Mouse (Mus musculus): ENCODE measurements around the gene Lypd5.

Gene Lypd5

GRCm38 (mm10) chr7:24348896-24349295, at the start of gene Lypd5:
TSS of gene Lypd5 (plus strand) at chr7:24349196.
- no peak for DNase-seq (ENCODE audit: low read depth)

DNA sequence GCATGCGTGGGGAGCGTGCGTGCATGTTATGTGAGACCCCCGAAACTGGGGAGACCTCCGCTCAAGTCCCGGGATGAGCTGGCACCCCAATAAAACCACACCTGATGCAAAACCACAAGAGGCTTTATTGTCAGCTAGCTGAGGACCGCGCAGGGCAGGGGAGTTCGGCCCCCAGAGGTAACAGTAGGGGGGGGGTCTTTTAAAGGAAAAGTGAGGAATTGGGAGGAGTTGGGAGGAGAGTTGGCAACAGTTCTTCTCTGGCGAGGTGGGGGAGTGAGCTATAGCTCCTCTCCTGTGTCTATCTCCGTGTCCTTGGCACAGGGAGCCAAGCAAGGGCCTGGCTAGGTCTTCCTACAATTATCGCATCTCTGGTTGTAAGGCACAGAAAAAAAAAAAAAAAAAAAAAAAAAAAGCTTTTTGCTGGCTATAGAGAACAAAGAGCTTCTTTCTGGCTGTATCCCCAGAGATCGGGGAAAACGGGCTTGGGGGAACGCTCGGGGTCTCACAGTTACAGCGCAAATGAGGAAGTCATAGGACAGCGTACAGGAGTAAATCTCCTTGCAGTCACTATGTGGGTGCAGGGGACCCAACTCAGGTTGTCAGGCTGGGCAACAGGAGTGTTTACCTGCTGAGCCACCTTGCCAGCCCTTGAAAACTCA, 49.0 kb upstream of the Lypd5 start:
- DNase-seq (ENCODE audit: low read depth): no peak

- peak; percentile 17 for DNase-seq (ENCODE audit: low read depth)
Observed at GRCm38 (mm10) chr7:24300771-24301282, 48.2 kb upstream of the Lypd5 start, which contains the start of gene Zfp61. TSS of gene Zfp61 (minus strand) at chr7:24301232.

- DNase-seq (ENCODE audit: low read depth): no peak
Observed at GRCm38 (mm10) chr7:24315726-24316566, 33.0 kb upstream of the Lypd5 start.

- DNase-seq (ENCODE audit: low read depth): peak; percentile 91
Observed at GRCm38 (mm10) chr7:24316567-24317092, 32.4 kb upstream of the Lypd5 start, which contains the start of gene Zfp94. TSS of gene Zfp94 (minus strand) at chr7:24316666.

- no peak for DNase-seq (ENCODE audit: low read depth)
Observed at GRCm38 (mm10) chr7:24318942-24319341, 30.1 kb upstream of the Lypd5 start.

DNA sequence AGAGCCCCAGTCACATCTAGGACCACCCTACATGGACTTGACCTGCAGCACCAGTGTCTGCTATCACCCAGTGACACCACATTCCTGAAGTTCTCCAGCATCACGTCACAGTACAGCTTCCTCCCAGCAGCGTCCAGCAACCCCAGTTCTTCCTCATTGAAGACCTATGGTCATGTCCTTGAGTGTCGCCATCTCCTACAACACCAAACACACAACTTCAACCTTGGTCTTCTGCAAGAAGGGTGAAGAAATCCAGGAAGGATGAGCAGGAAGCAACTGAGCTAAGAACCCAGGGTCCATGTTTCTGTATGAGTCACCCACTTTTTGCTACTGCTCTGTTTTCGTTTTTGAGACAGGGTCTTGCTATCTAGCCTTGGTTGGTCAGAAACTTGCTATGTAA, 26.4 kb upstream of the Lypd5 start:
- DNase-seq (ENCODE audit: low read depth): no peak

DNA sequence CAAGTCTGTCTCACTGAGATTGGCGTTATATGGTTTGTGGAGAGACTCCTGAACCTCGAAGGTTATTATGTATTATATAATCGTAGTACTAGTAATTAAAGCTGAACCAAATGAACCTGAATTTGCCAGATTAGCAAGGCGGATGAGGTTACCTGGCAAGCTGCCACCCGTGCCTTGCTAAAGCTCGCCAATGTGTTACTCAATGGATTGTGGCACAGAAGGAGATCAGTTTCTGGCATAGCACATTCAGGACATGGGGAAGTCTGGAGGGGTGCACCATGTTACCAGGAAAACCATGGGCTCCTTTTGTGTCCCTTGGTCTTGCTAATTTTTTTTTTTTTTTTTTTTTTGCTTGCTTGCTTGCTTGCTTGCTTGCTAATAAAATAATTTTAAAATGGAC, 23.8 kb upstream of the Lypd5 start:
- DNase-seq (ENCODE audit: low read depth): no peak

DNA sequence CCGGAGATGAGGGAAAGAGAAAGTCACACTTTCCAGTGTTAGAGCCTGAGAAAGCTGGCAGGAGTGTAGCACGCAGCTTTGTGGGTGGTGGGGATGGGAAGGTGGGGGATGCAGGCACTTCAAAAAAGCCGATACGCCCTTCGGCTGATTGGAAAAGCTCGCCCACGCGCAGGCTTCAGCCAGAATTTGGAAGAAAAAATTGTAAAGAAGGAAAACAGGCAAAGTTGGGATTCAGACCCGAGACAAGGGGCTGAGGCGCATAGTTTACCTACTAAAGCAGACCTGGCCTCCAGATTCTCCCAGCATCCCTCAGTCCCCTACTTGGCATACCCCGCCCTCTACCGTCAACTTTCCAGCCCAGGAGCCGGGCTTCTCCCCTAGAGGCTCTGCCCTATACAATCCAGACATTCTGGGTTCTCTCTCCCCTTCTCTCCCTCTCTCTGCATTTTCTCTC, 23.3 kb upstream of the Lypd5 start:
- no peak for DNase-seq (ENCODE audit: low read depth)

DNA sequence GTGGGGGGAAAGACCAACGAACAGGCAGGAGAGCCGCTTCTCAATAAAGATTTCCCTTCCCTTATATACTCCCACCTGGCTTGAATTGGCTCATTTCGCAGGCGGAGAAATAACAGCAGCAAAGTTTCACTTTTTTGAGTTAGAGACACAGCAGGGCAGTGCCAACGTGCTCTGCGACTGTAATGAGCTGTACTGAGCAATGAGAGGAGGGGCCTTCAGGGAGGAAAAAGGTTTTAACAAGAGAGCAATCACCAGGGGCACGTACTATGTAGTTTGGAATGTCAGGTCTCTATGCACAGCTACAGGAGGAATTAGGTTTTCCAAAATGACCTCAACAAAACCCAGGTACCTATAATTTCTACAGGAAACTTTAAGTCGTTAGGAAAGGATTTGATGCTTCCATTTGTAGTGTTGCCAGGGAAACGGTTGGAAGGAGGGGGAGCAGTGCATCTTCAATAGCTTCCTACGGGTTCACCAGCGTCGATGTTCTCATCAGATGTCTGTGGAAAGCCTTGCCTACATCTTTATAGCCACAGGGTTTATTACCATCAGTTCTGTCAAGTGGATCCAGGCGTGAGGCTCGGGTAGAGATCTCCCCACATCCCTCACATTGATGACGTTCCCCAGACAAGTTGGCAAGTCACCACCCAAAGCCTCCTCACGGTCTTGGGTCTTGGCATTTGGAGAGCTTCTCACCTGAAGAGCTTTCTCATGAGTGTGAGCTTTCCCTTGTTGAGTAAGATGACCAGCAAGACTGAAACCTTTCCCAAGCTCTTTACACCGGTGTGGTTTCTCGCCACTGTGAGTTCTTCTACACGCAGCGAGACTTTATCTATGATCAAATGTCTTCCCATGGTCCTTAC, 22.5 kb upstream of the Lypd5 start:
- no peak for DNase-seq (ENCODE audit: low read depth)

GRCm38 (mm10) chr7:24327281-24327975, 21.6 kb upstream of the Lypd5 start:
- no peak for DNase-seq (ENCODE audit: low read depth)

- no peak for DNase-seq (ENCODE audit: low read depth)
Observed at GRCm38 (mm10) chr7:24333304-24333986, 15.6 kb upstream of the Lypd5 start, which contains the start of gene Tescl. TSS of gene Tescl (minus strand) at chr7:24333936.

GRCm38 (mm10) chr7:24335699-24336309, 13.2 kb upstream of the Lypd5 start:
- peak; percentile 29 for DNase-seq (ENCODE audit: low read depth)

GRCm38 (mm10) chr7:24338241-24338640, 10.8 kb upstream of the Lypd5 start:
- no peak for DNase-seq (ENCODE audit: low read depth)

DNA sequence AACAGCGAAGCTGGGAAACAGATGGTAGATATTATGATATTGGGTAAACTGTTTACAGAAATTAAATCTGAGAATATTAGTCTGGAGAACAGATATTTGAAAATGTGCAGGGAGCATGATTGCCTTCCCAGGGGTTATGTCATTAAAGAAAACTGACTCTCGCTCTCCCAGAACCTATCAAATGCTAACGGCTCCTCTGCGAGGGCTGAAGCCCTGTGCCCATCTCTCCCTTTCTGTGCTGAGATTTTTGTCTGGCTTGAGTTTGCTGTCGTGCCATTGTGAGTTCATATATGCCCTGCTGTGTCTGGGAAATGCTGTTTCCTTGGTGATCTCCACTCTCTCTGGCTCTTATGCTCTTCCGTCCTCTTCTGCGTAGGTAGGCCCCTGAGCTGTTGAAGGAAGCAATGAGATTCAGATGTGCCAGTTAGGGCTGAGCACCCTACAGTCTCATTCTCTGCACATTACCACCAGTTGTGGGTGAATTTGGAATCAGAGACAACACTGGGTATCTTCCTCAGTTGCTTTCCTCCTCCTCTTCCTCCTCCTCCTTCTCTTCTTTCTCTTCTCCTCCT, 5.2 kb upstream of the Lypd5 start:
- DNase-seq (ENCODE audit: low read depth): no peak

DNA sequence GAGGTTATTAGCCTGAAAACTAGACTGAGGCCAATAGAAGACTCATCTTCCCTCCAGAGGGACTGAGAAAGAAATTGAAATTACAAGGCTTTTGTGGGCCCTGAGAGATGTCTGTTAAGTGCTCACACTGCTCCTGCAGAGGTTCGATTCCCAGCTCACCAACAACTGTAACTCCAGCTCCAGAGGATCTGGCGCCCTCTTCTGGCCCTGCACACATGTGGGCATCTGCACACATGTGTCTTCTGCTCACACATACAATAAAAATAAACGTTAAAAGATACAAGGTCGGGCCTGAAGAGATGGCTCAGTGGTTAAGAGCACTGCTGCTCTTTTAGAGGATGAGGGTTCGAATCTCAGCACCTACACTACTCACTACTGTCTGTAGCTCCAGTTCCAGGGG, 2.6 kb upstream of the Lypd5 start:
- no peak for DNase-seq (ENCODE audit: low read depth)

DNA sequence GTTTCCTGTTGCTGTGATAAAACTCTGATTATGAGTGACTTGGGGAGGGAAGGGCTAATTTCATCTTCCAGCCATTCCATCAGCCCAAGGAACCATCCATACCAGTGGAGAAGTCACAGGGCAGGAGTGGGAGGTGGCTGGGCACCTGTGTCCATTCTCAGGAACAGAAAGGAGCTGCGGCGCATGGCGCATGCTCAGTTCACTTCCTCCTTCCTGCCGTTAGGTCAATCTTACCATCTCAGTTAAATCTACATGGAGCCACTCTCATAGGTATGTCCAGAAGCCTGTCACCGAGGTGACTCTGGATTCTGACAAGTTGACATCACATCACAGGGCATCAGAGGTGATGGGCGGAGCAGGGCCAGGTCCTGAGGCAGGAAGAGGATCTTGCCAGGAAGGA, 6.7 kb downstream of the Lypd5 start:
- DNase-seq (ENCODE audit: low read depth): no peak

DNA sequence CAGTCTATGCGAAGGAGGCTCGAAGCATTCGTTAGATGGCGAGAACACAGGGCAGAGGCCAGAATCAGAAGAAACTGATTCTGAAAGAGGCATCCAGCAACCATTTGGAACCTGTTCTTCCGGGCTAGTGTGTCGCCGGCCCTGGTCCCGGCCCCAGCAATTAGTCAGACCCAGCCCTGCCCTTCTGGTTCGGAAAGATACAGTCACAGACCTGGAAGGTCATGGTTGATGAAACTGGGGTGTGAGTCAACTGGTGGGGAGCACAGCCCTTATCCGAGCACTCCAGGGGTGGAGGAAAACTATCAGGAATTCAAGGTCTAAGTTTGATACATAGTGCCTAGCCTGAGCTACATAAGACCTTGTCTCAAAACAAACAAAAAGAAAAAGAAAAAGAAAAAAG, 7.1 kb downstream of the Lypd5 start:
- no peak for DNase-seq (ENCODE audit: low read depth)

DNA sequence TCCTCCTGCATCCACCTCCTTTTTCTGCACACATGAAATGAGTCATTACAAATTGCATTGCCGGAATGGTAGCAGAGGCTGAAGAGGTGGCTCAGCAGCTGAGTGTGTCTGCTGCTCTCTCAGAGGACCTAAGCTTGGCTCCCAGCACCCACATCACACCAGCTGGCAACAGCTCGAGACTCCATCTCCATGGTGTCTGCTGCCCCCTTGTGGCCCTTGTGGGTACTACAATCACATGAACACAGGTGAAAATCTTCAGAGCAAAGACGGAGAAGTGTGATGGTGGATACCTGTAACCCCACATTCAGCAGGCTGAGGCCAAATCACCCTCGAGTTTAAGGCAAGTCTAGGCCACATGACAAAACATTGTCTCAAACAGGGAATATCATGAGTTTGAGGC, 8.9 kb downstream of the Lypd5 start:
- no peak for DNase-seq (ENCODE audit: low read depth)

DNA sequence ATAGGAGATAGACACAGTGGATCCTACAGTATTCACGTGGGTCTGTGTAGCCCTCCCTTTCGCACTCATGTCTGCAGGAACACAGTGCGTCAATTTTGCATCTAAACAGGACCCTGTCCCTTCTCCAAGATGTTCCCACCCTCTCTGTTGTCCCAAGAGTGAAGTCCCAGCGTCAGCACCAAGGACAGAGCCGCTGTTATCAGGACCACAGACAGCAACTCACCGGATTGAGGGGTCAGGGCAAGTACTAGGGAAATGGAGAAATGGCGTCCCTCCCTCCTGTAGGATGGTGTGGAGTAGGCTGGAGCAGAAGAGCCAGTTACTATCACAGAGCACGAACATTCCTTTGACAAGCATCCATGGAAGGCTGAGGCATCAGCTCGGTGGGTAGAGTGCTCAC, 10.3 kb downstream of the Lypd5 start:
- DNase-seq (ENCODE audit: low read depth): no peak
